Mouse (Mus musculus) intestine, embryonic 15.5 days (tissue): Measurements from ENCODE around the gene Gm45618. TPM values are rescaled to one million over a fixed set of nuclear protein-coding genes. Genes with fewer than 3 reads are reported as not detected.
"Not testable (repeated sequence)": the region's sequence is repeated elsewhere in the genome, so short reads cannot be mapped to it uniquely, and the experiment has no call there.

Source experiments
- ATAC-seq: fragments of 200-750 bp; cut with Nextera tagmentation; 2 replicates; pipeline ENCODE4 v1.8.0; 2017; ENCODE audit warnings: moderate TSS enrichment, moderate library complexity
- H3K27ac ChIP-seq: fragments of 300-500 bp; sonication (generic); 2 replicates; pipeline ENCODE4 v1.5.1; 2015; ENCODE audit warnings: mild to moderate bottlenecking, inconsistent platforms
- H3K27me3 ChIP-seq: fragments of 300-500 bp; sonication (generic); replicated peaks from 2 replicates; pipeline ENCODE4 v1.6.1; 2015; ENCODE audit warnings: inconsistent platforms
- H3K36me3 ChIP-seq: fragments of 300-500 bp; sonication (generic); 2 replicates; pipeline ENCODE4 v1.6.1; 2015; ENCODE audit warnings: inconsistent platforms
- H3K4me1 ChIP-seq: fragments of 300-500 bp; sonication (generic); replicated peaks from 2 replicates; pipeline ENCODE4 v1.6.1; 2015; ENCODE audit warnings: inconsistent platforms
- H3K4me2 ChIP-seq: fragments of 300-500 bp; sonication (generic); replicated peaks from 2 replicates; pipeline ENCODE4 v1.6.1; 2015; ENCODE audit warnings: mild to moderate bottlenecking, inconsistent platforms
- H3K4me3 ChIP-seq: fragments of 300-500 bp; sonication (generic); replicated peaks from 2 replicates; pipeline ENCODE4 v1.5.1; 2015; ENCODE audit warnings: inconsistent platforms
- H3K9ac ChIP-seq: fragments of 300-500 bp; sonication (generic); 2 replicates; pipeline ENCODE4 v1.6.1; 2015; ENCODE audit warnings: inconsistent platforms
- H3K9me3 ChIP-seq: fragments of 300-500 bp; sonication (generic); 2 replicates; pipeline ENCODE4 v1.6.1; 2016; ENCODE audit warnings: inconsistent platforms
- WGBS: fragments of 180-500 bp; shearing (Covaris S2); methylation state at CpG from one replicate; pipeline ENCODE4 v1.1.7; 2015; 5-methylcytosine and 5-hydroxymethylcytosine counted together
- polyA plus RNA-seq: library from polyadenylated mRNA; unstranded; fragments of >200 nt; fragmentation: Nextera tagmentation; extraction: Ambion mirVana; gene quantifications from 2 replicates; pipeline ENCODE4 v1.2.1, GENCODE M21; 2015

The Gm45618 gene
- polyA plus RNA-seq = not detected in 2 replicates

GRCm38 (mm10) chr7:142120629-142121028, at the start of gene Gm45618:
Gene Gm45618, minus strand, starts transcription at chr7:142120729.
- not testable (repeated sequence) for H3K27me3 ChIP-seq, H3K9ac ChIP-seq, H3K4me2 ChIP-seq, H3K36me3 ChIP-seq, ATAC-seq, H3K4me1 ChIP-seq, H3K9me3 ChIP-seq, H3K4me3 ChIP-seq, H3K27ac ChIP-seq
- 78% methylated on average over 1 of the region's 1 CpGs for WGBS

DNA sequence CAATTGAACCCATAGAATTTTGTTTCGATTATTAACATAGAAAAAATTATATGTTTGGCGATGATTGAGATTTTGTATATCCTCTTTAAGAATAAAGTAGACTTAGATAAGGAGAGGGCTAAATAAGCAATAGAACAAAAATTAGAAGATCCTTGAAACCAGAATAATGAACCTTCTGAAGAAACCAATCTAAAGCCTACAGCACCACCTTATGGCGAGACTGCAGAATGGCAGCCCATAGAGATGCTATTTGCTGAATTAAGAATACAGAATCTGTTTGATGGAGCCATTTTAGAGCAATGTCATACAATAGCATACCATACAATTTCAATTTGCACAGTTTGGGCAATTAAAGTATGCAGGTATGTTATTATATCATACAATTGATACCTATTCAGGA, 49.3 kb upstream of the Gm45618 start:
- no peaks in the 10 kb centered on the region for H3K36me3 ChIP-seq
- no peak overlapping the region for H3K4me2 ChIP-seq
- H3K27ac ChIP-seq = no peak overlapping the region
- H3K4me3 ChIP-seq = no peak overlapping the region
- H3K9ac ChIP-seq = no peak overlapping the region
- WGBS = 51% methylated on average over 3 of the region's 3 CpGs
- no peak for ATAC-seq
- H3K9me3 ChIP-seq = no peaks in the 10 kb centered on the region
- H3K27me3 ChIP-seq = no peaks in the 10 kb centered on the region
- H3K4me1 ChIP-seq = no peaks in the 10 kb centered on the region

DNA sequence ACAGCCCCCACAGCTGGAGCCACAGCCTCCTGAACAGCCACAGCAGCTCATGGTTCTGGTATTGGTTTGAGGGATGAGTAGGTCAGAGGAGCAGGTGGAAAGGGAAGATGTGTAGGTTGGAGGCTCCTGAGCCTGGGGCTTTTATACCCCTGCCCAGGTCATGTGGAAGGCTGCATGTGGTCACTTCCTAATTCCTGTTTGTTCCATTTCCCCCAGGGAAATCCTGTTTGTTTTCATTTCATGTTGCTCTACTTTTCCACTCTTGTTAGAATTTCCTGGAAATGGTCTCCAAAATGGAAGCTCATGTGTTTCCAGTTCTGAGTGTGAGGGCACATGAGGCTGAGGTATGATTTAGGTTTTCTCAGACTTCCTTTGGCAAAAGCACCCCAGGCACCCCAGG, 45.1 kb upstream of the Gm45618 start, which contains the start of gene Gm4553:
TSS of gene Gm4553 (minus strand) at position 101 of the 400 bp plus-strand sequence.
- ATAC-seq, H3K4me1 ChIP-seq, H3K27me3 ChIP-seq, H3K9ac ChIP-seq, H3K4me3 ChIP-seq, H3K27ac ChIP-seq, H3K4me2 ChIP-seq, H3K36me3 ChIP-seq, H3K9me3 ChIP-seq: not testable (repeated sequence)

- H3K4me2 ChIP-seq = no peak overlapping the region
- no peak overlapping the region for H3K27ac ChIP-seq
- H3K4me1 ChIP-seq = no peaks in the 10 kb centered on the region
- no peaks in the 10 kb centered on the region for H3K9me3 ChIP-seq
- WGBS = 97% methylated on average over 3 of the region's 3 CpGs
- ATAC-seq = no peak
- H3K27me3 ChIP-seq = no peaks in the 10 kb centered on the region
- no peak overlapping the region for H3K4me3 ChIP-seq
- no peak overlapping the region for H3K9ac ChIP-seq
- H3K36me3 ChIP-seq = no peaks in the 10 kb centered on the region
Measured at GRCm38 (mm10) chr7:142159366-142159765, 38.8 kb upstream of the Gm45618 start.

DNA sequence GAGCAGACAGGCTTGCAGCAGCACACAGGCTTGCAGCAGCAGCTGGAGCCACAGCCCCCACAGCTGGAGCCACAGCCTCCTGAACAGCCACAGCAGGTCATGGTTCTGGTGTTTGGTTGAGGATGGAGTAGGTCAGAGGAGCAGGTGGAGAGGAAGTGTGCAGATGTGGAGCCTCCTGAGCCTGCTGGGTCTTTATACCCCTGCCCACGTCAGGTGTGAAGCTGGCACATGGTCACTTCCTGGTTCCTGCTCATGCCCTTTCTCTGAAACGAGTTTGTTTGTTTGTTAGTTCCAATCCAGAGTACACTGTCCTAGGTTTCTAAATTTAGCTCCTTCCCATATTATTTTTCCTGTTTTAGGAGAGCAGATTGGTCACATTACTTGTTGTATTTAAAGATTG, 36.5 kb upstream of the Gm45618 start, which contains the start of gene Gm29735:
TSS of gene Gm29735 (minus strand) at position 101 of the 400 bp plus-strand sequence.
- H3K27me3 ChIP-seq, H3K9me3 ChIP-seq, H3K4me1 ChIP-seq, H3K36me3 ChIP-seq, H3K9ac ChIP-seq, ATAC-seq, H3K4me2 ChIP-seq, H3K4me3 ChIP-seq, H3K27ac ChIP-seq: not testable (repeated sequence)
- 55% methylated on average over 2 of the region's 2 CpGs for WGBS

- 55% methylated on average over 1 of the region's 1 CpGs for WGBS
- H3K4me1 ChIP-seq = no peaks in the 10 kb centered on the region
- H3K9ac ChIP-seq = no peak overlapping the region
- H3K4me2 ChIP-seq = no peak overlapping the region
- no peaks in the 10 kb centered on the region for H3K9me3 ChIP-seq
- no peak overlapping the region for H3K27ac ChIP-seq
- ATAC-seq = no peak
- no peak overlapping the region for H3K4me3 ChIP-seq
- H3K27me3 ChIP-seq = no peaks in the 10 kb centered on the region
- no peaks in the 10 kb centered on the region for H3K36me3 ChIP-seq
Measured at GRCm38 (mm10) chr7:142155308-142155707, 34.8 kb upstream of the Gm45618 start.

DNA sequence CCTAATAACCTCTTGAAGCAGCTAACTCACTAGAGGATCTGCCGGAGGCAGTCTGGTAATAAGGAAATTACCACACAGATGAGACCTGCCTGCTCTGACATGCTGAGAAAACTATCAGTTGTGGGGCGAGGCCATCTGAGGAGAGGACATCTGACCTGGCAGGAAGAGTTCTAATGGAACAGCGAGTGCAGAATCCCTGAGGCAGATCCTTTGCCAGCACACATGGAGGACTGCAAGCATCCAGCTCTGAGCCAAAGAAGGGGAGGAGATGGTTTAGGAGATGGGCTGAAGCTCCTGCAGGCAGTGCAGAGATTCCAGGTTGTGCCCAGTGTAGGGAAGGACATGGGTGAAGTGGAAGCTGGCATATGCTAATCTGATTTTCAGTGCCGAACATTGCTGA, 31.7 kb upstream of the Gm45618 start:
- Histone ChIP-seq H3K4me1 (no peaks in the 10 kb centered on the region), H3K9me3 (no peaks in the 10 kb centered on the region), H3K36me3 (no peaks in the 10 kb centered on the region), H3K9ac (no peak overlapping the region), H3K27ac (no peak overlapping the region), H3K27me3 (no peaks in the 10 kb centered on the region), H3K4me3 (no peak overlapping the region), H3K4me2 (no peak overlapping the region)
- ATAC-seq = no peak
- WGBS = 79% methylated on average over 4 of the region's 4 CpGs

DNA sequence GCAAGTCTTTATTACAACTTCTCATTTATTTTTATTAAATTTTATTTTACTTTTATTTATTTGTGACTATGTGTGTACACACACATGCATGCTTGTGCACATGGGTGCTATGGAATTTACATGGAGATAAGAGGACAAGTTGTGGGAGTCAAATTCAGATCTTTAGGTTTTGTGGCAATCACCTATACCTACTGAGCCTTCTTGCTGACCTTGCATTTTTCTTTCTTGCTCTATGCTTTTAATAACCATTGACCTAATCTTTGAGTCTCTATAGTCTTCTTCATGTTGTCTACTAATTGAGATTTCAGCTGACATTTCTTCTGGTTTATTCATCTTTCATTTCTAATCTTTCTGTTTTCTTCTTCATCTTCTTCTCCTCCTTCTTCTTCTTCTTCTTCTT, 28.1 kb upstream of the Gm45618 start:
- Histone ChIP-seq H3K4me1 (no peaks in the 10 kb centered on the region), H3K9me3 (no peaks in the 10 kb centered on the region), H3K4me2 (no peak overlapping the region), H3K27ac (no peak overlapping the region), H3K4me3 (no peak overlapping the region), H3K27me3 (no peaks in the 10 kb centered on the region), H3K9ac (no peak overlapping the region), H3K36me3 (no peaks in the 10 kb centered on the region)
- ATAC-seq = no peak

- Histone ChIP-seq H3K27me3 (no peaks in the 10 kb centered on the region), H3K4me2 (no peak overlapping the region), H3K4me1 (no peaks in the 10 kb centered on the region), H3K36me3 (no peaks in the 10 kb centered on the region), H3K4me3 (no peak overlapping the region), H3K27ac (no peak overlapping the region), H3K9ac (no peak overlapping the region), H3K9me3 (no peaks in the 10 kb centered on the region)
- 4% methylated on average over 1 of the region's 1 CpGs for WGBS
- ATAC-seq = no peak
Measured at GRCm38 (mm10) chr7:142146033-142146432, 25.5 kb upstream of the Gm45618 start.

GRCm38 (mm10) chr7:142145413-142145940, 24.9 kb upstream of the Gm45618 start:
- Histone ChIP-seq H3K9me3 (no peaks in the 10 kb centered on the region), H3K4me2 (no peak overlapping the region), H3K27ac (no peak overlapping the region), H3K4me3 (no peak overlapping the region), H3K27me3 (no peaks in the 10 kb centered on the region), H3K4me1 (no peaks in the 10 kb centered on the region), H3K36me3 (no peaks in the 10 kb centered on the region), H3K9ac (no peak overlapping the region)
- WGBS = 26% methylated on average over 4 of the region's 4 CpGs
- no peak for ATAC-seq

- H3K4me3 ChIP-seq = no peak within 1 kb of the TSS
- no peaks in the 10 kb centered on the region for H3K4me1 ChIP-seq
- no peak within 1 kb of the TSS for H3K27ac ChIP-seq
- no peak within 1 kb of the TSS for H3K9ac ChIP-seq
- WGBS = 86% methylated on average over 1 of the region's 1 CpGs
- H3K36me3 ChIP-seq = no peaks in the 10 kb centered on the region
- H3K27me3 ChIP-seq = no peaks in the 10 kb centered on the region
- no peak within 1 kb of the TSS for H3K4me2 ChIP-seq
- ATAC-seq = no peak
- H3K9me3 ChIP-seq = no peaks in the 10 kb centered on the region
Measured at GRCm38 (mm10) chr7:142144507-142144906, 24.0 kb upstream of the Gm45618 start, which contains the start of gene Gm45337. Gene Gm45337, minus strand, starts transcription at chr7:142144607.

GRCm38 (mm10) chr7:142143506-142144010, 23.0 kb upstream of the Gm45618 start:
- H3K27me3 ChIP-seq, ATAC-seq: not testable (repeated sequence)
- WGBS = 23% methylated on average over 1 of the region's 1 CpGs

DNA sequence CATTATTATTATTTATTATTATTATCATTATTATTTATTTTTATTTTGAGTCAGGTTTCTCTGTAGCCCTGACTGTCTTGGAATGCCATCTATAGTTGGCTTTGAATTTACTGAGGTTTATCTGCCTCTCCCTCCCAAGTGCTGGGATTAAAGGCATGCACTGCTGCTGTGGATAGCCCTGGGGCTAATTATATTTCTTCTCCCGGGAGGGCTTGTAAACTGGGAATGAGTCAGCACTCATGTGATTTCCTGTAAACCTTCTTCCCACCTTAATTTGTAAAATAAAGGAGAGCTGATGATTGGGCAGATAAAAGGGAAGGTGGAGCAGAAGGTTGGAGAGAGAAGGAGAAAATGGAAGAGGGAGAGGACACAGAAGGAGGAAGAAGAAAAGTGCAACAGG, 20.2 kb upstream of the Gm45618 start:
- Histone ChIP-seq H3K9me3 (no peaks in the 10 kb centered on the region), H3K36me3 (no peaks in the 10 kb centered on the region), H3K4me1 (no peaks in the 10 kb centered on the region), H3K27me3 (no peaks in the 10 kb centered on the region), H3K4me2 (no peak overlapping the region), H3K27ac (no peak overlapping the region), H3K9ac (no peak overlapping the region), H3K4me3 (no peak overlapping the region)
- ATAC-seq = no peak
- WGBS = 16% methylated on average over 1 of the region's 1 CpGs

More at GRCm38 (mm10) chr7:142143506-142144010, 23.0 kb upstream of the Gm45618 start:
- not testable (repeated sequence) for H3K4me1 ChIP-seq, H3K4me3 ChIP-seq, H3K4me2 ChIP-seq, H3K9ac ChIP-seq, H3K9me3 ChIP-seq, H3K36me3 ChIP-seq, H3K27ac ChIP-seq
